Mouse (Mus musculus) small intestine, adult 2 months (tissue): ENCODE results near the gene Ccdc81.

Experiments used
- CTCF ChIP-seq: fragments of 200-500 bp; IDR thresholded peaks from 2 replicates; pipeline ENCODE4 v1.5.1; 2012; ENCODE audit warnings: low read depth, mild to moderate bottlenecking, control low read depth, inconsistent platforms, low read length, moderate library complexity, mixed read lengths; ENCODE audit not compliant: insufficient replicate concordance, insufficient read length; ENCODE audit errors: extremely low read depth
- POLR2A ChIP-seq: fragments of 200-500 bp; IDR thresholded peaks from 2 replicates; pipeline ENCODE4 v1.6.1; 2012; ENCODE audit warnings: low read depth, mild to moderate bottlenecking, control low read depth, inconsistent platforms, low read length, moderate library complexity

GRCm38 (mm10) chr7:89833521-89833920, 69.9 kb downstream of the Ccdc81 start:
- TF ChIP-seq POLR2A (no peak), CTCF (no peak)
